Mouse (Mus musculus): ENCODE measurements around the gene Poc1b.

Poc1b gene

DNA sequence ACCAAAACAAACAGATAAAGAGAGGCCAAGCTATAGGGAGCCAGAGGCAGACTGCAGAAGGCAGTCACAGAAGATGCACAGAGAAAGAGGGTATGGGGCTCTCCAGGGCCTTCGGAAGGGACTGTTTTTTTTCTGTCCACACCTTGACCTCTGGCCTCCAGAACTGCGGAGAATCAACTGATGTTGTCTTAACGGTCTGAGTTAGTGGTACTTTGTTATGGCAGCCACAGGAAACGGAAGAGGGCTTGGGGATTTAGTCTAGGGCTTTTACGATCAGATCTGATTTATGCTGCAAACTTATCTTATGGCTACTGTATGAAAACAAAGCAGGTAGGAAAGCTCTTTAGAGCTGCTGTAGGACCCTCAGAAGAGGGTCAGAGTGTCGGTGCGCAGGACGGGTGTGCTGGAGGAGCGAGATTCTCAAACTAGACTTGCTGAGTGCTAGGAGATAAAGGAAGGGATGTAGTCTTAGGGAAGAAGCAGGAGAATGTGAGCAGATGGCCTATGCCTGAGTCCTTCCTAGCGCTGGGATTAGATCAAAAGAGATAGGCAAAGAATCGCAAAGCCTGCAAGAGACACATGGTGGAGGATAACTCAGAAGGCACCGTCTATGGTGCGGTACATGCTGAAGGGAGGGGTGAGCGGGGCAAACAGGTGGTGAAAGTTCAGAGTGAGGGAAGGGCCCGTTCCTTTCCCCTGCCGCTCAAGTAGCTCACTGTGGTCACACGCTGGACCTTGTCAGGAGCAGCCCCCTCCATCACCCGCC is 8.8 kb downstream of the Poc1b start:
- DNase-seq (ENCODE audit: low read depth) = no peak

DNA sequence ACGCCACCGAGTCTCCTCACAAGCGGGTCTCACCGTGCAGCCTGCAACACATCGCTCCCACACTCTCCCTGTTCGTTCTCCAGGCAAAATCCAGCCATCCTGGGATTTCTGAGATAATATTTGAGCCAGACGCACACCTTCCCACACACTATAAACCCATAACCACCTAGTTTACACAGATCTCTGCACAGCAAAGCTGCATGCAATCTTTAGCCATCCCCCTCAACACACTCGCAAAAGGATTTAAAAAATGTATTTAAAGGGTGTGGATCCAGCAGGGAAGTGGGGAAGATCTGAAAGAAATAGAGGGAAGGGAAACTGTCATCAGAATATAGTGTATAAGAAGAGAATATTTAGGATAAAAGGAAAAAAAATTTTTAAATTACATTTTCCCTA is 9.4 kb downstream of the Poc1b start:
- no peak for DNase-seq (ENCODE audit: low read depth)

DNA sequence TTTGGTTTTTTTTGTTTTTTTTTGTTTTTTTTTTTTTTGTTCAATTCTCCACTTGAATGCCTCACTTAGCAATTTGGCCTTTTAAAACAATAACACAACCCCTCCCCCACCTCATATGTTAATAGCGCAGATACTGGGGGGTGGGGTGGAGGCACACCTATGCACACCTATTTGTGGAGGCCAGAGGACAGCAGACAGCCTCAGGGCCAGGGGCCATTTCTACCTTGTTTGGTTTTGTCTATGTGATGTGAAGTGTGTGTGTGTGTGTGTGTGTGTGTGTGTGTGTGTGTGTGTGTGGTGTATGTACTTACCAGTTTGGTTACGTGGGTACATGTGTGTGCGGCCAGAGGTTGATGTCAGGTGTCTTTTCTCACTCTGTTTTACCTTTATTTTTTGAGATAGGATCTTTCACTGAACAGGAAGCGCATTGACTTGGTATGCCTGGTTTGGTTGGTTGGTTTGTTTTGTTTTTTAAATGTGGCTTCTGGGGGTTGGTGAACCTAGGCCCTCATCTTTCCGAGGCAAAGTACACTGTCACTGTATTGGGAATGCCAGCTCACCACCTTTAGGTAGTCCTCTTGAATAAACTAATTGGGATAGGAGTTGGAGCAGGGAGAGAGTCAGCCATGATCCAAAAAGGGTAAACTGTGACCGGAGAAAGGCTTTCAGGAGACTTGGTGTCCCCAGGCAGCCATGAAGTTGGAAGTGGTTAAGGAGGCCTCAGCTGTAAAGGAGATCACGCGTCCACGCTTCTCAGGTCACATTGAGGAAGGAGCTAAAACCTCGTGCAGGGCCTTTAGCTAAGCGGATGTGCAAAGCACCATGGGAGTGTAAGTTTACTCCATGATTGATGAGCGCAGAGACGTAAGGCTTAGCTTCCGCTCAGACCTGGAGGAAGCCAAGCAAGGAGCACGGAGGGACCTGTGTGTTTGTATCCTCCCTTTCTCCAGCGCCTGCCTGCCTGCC is 10.1 kb downstream of the Poc1b start:
- DNase-seq (ENCODE audit: low read depth) = no peak

DNA sequence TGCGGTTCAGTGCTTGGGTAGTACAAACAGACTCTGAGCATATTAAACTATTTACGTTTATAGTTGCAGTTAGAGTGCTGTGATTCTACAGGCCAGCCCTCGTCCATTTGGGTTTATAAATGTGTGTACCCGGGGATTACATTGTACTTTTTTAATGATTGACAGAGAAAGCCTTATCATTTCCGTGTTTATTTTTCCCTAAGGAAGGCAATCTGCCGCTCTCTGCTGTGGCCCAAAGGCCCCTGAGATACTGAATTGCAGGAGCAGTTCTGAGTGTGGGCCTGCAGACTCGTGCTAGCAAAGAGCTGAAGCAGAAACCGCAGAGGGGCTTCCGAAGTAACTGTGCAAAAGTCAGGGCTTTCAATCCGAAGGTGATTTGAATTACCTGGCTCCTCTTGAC is 11.0 kb downstream of the Poc1b start:
- no peak for DNase-seq (ENCODE audit: low read depth)

DNA sequence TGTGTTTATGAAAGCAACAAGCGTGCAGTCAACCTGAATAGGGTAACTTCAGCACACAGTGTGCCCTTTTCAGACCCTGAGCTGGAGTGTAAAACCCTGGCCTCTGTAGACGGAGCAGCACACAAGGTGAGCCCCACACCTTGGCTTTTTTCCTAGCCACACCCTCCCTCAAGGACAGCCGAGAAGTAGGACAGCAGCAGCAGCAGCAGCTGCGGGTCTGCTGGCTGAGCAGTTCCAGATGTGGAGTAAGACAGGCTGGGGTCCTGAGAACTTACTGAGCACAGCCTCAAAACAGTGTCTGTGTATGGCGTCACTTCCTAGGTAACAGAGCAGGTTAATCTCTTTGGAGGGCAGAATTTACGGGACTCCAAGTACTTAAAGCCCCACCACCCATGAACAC is 11.9 kb downstream of the Poc1b start:
- no peak for DNase-seq (ENCODE audit: low read depth)

DNA sequence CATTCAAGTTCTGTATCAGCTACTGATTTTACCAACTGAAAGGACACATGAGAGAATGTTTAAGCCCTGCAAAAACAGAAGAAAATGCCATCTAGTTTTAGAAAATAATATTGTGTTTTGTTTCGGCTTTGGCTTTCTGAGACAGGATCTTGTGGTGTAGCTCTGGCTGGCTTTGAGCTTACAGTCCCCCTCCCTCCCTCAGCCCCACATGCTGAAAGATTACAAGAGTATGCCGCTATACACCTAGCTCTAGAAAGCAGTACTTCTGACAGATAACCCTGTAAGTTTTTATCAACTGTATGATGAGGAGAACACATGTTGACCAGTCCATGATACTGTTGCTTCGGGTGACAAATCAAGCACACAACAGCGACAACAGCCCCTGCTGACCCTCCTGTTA is 12.6 kb downstream of the Poc1b start:
- DNase-seq (ENCODE audit: low read depth) = no peak

DNA sequence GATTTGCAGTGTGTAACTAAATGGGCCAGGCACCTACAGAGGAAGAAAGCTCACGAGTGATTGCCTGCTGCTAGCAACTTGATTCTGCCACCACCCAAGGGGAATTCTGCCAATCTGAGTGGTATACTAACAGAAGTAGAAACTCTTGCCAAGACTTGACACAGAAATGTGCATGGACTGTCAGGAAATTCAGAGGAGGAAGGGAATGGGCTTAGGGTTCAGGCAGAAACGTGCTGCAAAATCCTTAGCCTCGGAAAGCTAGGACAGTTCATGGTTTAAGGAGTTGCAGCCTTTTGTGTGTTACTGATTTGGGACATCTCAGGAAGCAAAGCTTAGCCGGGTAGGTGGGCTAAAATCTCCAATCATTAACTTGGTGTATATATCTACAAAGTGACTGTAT is 19.4 kb downstream of the Poc1b start, which contains the start of gene Phxr2:
TSS of gene Phxr2 (minus strand) at position 101 of the 400 bp plus-strand sequence.
- DNase-seq (ENCODE audit: low read depth) = no peak

DNA sequence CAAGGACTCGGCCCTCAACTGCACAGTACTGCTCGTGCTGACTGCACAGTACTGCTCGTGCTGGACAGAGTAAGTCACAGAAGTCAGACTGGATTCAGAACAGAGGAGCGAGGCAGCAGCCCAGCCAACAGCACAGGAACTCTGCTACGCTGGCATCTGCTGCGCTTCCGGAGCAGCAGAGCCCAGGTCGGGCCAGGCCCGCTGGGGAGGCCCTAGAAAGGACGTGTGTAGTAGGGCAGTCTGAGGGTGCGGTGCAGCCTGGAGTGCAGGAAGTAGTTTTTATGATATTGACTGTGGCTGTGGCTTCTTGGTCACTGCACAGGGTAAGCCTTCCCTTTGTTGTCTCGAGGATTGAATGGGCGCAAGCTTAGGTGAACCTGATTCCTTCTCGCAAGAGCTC is 20.1 kb downstream of the Poc1b start:
- DNase-seq (ENCODE audit: low read depth) = no peak

DNA sequence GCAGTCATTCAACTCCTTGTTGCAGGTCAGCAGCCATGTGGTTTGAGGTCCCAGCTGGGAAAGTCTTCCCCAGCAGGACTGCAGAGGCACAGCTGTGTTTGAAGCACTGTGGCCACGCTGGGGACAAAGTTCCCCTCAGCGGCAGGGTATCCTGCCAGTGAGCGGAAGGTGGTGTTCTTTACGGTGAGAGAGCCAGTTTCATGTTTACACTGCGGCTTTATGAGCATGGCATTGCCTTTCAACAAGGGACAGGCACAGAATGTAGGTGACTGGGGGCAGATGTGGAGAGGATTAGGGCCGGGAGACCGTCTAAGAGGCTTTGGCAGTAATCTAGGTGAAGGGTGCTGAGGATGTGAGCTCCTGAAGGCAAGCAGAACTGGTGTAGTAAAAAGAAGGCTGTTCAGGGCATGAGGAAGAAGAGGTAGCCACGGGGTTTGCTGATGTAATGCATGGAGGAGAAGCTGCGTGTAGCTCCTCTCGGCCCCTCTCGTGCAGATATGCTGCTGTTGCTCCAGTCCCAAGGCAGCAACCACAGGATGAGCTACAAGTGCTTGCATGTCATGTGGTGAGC is 20.9 kb downstream of the Poc1b start:
- no peak for DNase-seq (ENCODE audit: low read depth)

DNA sequence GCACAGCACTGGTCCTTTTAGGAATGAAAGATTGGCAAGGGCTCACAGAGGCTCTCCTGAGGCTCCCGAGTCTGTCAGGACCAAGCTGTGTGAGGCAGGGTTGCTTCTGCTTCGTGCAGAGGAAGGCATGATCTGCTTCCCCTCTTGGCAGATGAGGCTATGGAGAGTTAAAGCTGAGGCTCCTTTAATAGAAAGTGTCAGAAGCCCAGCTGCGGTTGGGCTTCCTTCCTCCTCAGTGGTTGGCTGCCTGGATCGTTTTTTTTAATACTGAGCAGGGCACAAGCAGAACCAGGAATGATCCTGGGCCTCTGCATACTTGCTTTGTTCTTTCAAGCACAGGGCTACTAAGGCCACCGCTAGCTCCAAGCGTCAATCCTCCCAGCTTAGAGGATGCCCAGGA is 23.8 kb downstream of the Poc1b start:
- DNase-seq (ENCODE audit: low read depth) = no peak

DNA sequence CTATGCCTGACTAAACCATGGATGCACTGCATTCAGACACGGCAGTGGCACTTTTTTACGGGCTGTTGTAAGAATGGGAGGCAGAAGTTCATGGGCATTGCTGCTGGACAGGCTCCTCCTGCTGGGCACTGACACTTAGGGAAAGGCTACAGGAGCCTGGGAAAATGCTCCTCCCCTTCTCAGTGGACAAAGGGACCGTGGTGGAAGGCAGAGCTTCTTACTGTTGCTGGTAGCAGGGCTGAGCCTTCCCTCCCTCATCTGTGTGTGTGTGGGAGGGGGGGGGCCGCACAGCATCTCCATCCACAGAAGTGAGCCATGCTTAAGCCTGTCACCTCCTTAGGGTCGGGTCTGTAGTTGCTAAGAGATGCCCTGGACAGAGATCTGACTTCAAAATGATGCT is 24.5 kb downstream of the Poc1b start:
- no peak for DNase-seq (ENCODE audit: low read depth)

DNA sequence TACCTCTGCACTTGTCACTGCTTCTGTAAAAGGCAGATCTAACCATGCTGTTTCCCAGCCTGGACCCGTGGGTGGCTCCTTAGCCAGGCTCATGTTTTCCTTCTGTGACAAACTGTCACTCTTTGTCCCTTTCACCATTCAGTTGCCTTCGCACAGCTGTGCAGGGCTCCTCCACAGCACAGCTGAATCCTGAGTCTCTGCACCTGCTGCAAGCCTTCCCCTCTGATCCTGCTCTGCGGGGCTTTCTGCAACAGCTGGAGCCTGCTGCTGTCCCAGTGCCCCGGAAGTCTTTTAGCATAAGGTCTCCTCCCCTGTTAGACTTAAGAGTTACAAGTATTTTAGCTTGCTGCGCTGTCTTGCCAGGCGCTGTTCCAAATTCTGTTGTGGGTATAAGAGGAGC is 25.4 kb downstream of the Poc1b start:
- no peak for DNase-seq (ENCODE audit: low read depth)

DNA sequence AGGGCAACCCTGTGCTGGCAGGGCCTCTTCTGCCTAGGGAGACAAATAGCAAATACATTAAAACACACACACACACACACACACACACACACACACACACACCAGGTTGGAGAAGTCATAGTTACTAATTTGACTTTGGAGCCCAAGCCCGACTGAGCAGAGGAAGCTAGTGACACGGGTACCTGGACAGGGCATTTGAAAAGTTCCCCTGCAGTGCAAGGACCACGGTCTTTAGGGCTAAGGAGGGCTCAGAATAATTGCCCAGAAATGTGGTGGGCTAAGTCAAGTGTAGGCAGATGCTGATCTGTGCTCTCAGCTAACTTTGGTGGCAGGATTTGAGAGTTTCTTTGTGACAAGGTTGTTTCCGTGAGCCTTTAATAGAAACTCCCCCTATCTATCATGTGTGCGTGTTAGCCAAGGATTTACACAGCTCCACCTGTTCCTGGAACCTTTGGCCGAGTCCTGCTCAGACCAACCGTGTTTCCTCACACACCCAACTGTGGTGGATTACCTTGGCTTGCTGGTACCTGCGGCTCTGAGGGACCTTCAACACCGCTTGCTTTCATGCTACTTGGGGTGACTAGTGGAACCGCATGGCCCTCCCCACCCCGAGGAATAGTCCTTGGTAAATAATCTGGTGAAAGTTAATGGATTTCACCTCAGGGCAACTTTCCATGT is 25.9 kb downstream of the Poc1b start:
- DNase-seq (ENCODE audit: low read depth) = no peak

DNA sequence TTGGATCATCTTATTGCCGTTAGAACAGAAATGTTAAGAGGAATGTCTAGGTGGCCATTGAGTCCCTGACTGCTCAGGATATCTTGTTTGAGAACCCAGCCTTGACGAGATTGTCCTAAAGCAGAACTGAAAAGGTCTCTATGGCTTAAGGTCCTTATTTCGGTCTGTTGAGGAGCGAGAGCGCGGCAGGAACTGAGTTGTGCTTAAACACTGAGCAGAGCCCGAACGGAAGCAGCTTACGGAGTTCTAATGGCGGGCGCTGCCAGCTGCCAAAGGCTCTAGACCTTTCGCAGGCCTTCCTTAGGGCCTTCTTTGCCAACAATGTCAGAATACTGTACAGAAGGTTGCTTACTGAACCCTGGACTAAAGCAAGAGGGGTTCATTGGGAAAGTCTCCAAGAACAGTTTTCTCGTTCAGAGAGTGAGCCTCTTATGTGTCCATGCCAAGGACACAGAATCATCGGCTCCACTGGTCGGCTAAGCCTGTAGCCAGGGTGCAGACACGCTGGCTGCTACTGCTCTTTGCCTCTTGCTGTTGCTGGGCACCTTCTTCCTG is 26.6 kb downstream of the Poc1b start:
- DNase-seq (ENCODE audit: low read depth) = no peak

DNA sequence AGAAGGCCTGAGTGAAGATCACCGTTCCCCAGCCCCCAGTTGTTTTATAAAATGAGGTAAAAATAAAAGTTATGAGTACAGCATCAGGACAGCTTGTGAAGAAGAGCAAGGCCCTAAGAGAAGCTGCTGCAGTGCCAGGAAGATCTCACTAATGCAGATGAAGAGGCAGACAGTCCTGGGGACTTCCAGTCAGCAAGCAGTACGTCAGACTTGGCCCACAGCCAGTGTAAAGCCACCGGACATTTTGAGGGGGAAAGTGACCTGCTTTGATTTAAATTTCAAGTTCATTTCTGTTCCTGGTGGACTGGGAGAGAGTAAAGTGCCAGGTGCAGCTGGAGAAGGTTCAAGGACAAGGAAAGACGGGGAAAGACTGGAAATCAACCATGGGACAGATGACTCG is 29.5 kb downstream of the Poc1b start:
- no peak for DNase-seq (ENCODE audit: low read depth)

DNA sequence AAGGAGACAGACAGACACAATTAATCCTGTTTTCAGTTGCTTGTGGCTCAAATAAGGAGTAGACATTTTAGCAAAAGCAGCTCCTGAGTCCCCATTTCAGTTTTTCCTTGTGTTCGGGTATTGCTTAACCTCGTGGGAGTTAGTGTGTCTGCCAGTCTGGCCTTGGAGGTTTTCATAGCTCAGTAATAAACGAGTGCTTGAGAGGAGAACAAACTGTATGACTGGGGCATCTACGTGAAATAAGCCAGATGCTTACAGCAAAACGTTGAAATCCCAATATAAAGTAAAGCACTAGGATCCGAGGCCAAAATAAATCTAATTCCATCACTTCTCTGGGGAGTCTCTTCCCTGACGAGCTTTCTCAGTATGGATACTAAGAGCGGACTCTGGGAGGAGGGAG is 38.8 kb downstream of the Poc1b start:
- no peak for DNase-seq (ENCODE audit: low read depth)

DNA sequence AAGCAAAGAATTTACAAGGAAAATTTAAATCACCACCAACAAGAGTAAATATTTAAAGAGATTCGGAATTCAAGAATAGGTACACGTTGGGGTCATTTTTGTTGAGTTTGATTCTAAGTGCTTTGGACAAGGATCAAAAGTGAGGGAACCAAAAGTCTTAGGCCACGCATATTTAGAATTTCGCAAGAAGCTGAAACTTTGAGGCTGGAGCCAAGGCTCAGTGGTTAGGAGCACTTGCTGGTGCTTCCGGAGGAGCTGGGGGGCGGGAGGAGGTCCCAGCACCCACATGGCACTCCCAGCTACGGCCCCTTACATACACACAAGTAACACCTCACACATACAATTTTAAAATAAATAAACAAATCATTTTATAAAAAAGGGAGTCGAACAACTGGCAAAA is 39.8 kb downstream of the Poc1b start:
- no peak for DNase-seq (ENCODE audit: low read depth)

DNA sequence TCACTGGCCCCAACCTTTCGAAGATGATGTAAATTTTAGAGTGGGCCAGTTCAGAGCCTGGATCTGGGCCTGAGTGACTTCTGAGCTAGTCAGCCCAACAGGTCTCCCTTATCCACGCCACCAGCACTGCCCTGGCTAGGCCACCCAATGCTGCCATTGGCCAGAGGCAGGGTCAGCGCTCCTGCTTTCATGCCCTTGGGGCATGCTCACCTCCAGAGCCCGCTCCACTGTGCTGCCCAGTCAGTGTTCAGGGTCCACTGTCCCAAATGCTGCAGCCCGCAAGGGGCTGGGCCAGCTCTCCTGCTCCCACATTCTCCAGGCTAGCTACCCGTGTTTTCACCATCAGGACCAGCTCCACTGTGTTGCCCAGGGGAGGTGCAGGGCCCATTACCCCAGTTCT is 43.2 kb downstream of the Poc1b start:
- DNase-seq (ENCODE audit: low read depth) = no peak

DNA sequence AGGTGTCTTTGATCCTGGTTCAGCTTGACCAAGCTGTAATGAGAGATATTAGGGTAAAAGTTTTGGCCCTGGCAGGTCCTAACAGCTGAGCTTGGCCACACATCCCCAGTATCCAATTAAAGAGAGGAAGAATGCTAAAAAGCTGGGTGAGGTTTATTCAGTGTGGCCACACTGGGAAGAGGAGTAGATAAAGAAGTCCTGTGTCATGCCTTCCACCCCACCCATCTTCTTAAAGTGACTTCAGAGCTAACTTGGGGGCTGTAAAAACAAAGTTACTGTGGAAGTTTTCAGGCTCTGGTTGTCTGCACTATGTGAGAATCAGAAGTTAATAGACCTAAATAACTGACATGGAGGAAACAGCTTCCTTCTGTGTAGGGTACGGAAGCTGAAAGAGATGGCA is 44.7 kb downstream of the Poc1b start:
- no peak for DNase-seq (ENCODE audit: low read depth)

DNA sequence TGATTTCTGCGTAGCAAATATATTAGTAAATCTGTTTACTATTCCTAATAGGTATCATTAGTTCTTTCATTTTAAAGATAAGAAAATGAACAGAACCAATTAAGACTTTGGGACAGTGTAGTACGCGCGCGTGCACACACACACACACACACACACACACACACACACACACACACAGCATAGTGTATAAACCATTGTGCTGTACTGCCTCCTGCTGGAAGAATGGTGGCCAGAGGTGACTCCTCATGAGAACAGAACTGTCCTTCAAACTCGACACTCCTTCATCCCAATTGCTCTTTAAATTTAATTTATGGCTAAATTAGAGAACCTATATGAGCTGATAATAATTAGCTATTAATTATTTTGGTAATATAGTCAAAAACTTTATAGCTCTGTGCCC is 45.2 kb downstream of the Poc1b start:
- DNase-seq (ENCODE audit: low read depth) = no peak

DNA sequence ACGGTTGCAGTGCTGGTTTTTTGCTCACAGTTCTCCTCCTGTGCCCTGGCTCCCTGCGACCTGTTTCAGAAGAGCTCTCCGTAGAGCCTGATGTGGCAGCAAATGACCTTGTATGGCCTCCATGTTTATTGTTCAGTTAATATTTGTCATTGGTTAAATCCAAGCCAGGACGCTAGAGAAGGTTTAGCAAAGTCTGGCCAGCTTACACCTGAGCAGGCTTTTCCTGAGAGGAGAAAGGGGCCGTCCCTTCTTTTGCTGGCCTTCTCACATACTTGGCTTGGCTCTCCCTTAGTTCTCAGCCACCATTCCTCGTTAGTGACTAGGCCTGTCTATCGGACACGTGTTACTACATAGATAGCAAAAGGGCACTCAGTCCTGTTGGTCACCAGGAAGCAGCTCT is 47.8 kb downstream of the Poc1b start:
- no peak for DNase-seq (ENCODE audit: low read depth)

DNA sequence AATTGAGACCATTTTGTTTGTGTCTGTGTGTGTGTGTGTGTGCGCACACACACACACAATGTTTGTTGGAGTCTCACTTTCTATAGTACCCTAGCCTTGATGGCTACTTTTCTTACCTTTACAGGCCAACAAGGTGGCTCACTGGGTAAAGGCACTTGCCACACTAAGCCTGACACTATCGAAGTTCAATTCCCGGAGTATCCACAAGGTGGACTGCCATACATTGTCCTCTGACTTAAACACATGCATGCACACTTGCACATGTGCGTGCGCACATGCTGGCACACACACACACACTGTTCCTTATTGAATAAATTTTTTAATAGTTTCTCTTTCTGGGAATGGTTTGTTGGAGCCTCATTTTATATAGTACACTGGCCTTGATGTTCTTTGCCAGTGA is 50.0 kb downstream of the Poc1b start:
- no peak for DNase-seq (ENCODE audit: low read depth)

Measured in c-Kit-positive CD71-negative TER-119-negative erythroid progenitor cells, embryonic 14.5 days (primary cell).